Mouse (Mus musculus) lung, postnatal 10 days (tissue): ENCODE measurements around the gene Glrx.
A peak's percentile ranks its signal among the peaks of the same experiment; 100 is the strongest.
"Not testable (repeated sequence)": the region's sequence is repeated elsewhere in the genome, so short reads cannot be mapped to it uniquely, and the experiment has no call there.

Experiments
- DNase-seq: peaks from one replicate; pipeline ENCODE4 v3.0.0; 2021

The Glrx gene

DNA sequence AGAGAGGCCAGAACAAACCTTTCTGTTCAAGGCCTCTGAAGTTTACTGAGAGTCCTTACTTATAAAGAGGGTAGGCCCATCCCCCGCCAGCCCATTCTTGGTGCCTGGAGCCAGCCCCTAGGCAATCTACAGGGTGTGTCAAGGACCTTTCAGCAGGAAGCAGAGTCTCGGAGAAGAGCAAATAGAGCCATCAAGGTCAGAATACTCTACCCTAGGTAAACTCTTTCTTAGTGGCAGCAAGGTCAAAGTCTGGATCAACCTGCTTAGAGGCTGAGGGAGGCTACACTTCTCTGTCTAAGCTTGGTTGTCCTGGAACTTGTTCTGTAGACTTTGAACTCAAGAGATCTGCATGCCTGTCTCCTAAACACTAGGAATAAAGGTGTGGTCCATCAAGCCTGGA, 4.2 kb upstream of the Glrx start:
- no peak for DNase-seq

DNA sequence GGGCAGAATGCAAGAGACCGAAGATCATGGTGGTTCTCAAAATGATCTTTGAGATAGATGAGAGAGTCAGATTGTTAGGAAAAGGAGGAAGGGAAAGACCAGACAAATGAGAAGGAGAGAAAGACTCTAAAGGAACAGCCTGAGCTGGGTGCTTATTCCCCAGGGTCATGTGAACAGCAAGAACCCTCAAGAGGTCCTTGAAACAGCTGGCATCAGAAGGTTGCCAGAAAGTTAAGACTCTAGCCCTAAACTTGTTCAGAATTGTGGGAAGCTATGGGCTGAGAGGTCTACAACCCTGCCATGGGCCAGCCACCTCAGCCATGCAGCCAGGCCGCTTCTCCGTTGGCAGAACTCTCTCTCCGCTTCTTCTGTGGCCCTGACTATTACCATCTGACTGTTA, 1.2 kb upstream of the Glrx start:
- no peak for DNase-seq

DNA sequence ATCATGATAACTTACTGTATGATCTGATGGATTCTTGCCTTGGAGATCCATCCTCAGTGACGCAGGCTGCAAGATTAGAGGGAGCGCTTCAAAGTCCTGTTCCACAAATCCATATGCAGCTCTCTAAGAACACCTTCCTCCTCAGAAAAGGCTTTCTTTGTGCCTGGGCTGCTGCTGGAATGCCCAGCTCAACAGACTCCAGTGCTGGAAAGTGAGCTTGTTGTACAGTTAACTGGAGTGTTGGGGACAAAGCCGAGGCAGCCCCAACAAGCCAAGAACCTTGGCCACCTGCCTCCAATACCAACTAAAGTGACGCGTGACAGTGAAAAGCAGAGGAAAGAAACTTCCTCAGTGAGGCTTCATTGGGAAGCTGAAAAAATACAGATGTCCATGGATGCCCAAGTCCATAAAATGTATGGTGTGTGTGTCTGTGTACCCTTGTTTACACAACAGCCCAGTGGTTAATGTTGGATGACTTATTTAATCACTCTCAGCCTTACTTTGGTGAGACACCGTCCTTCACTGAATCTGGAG, 1.2 kb downstream of the Glrx start:
- DNase-seq, result no peak

DNA sequence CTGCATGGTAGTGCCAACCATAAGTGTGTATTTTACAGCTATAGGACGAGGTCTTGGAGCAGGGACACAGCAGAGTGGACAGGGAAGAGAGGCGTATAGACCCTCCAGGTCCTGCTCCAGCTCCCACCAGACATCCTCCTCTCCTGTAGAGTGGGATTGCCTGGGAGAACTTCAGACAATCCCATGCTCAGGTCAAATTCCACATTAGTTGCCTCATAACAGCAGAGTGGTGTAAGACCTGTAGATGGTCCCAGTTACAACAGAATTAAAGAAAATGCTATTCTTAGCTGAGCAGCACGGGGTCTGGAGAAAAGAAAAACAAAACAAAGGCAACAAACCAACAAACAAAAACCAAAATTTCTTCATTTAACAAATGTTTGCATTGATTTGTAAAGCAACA, 2.3 kb downstream of the Glrx start:
- DNase-seq, result no peak

DNA sequence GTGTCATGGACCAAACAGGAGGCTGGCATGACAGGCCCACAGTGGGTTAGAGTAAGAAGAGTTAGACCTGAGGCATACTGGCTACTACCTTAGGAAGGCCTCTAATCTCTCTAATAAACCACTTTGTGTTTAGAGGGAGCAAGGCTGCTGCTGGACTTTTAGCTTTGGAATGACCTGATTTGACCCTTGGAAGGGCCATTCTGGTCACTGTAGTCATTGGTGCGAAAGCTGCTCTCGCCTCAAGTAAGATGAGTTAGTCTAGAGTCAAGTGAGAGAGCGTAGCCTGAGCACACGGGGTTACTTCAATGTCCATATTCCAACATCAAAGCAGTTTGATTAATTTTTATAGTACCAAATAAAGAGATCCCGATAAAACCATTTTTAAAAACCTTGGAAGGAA, 3.7 kb downstream of the Glrx start:
- no peak for DNase-seq

DNA sequence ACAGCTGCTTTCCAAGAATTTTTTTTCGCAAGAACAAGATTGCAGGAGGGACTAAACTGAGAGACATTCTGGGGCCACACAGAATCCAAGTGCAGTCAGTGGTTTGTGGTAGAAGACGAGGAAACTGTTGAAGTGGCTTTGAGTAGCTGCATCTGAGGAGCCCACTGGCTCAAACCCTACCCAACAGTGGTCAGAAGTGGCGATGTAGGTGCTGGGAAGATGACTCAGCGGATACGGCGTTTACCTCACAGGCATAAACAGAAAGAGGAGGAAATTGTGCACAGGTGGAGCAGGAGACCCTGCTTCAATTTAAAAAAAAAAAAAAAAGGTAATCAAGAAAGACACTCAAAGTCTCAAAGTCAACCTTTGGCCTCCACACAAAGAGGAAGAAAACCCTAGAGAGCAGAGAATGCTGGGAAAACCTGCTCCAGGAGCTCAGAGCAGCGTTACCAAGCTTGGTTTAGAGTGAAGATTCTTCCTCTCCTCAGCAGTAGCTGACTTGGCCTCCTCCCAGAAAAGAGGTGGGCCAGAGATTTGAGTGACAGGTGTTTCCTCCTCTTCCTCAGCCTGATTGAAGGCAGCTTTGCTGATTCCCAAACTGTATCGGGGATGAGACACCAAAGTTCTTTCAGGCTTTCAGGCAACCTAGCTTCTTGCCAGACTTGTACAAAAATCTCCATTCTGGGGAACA, 4.5 kb downstream of the Glrx start:
- DNase-seq, result no peak

DNA sequence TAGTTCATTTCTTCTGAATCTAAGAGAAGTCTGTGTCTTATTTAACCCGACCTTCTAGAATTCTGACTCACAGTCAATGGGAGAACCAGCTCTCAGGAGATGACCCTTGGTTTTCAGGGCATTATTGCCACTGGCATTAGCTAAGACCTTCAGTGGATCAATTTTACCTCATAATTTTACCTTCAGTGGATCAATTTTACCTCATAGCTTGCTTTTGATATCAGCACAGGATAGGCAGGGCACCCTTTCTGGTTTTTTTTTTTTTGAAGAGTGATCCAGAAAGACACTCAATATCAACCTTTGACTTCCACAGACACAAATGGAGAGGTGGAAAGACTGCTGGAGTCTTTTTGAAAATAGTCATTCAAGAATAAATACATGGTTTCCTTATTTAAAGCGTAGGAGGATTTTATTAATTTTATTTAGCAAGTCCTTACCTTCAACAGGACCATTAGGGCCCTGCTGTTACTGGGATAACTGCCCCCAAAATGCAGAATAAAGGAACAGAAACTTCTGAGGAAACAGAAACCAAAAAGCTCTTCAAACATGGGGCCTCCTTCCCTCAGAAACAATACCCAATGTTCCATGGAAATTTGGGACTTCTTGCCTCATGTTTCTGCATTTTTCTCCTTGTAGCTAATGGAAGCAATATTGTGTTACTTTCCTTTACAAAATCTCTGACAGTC, 5.3 kb downstream of the Glrx start:
- no peak for DNase-seq

DNA sequence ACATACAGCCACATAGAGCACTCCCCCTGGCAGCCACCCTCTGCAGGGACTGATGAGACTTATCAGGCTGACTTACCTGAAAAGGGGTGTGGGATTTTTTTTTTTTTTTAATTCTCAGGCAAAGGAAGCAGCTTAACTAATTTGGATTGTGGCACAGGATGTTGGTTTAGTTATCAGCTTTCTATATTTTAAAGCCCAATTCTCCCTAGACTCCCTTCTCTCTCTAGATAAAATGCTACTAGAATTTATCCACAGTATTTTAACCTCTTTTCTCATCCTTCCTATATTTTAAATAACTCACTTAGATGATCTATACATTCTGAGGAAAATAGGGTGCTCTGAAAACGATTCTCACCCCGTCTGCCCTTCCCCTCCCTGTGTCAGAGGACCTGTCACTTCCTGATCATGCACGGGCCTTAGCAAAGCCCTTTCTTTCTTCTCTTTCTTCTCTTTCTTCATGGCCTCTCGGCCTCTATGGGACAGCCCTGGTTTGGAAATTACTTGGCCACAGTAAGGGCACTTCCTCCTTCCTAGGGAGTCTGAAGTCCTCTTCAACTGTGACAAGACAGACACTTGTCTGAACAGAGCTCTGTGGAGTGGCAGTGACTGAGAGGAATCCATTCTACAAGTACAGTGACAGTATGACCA, 6.0 kb downstream of the Glrx start:
- DNase-seq, result no peak

DNA sequence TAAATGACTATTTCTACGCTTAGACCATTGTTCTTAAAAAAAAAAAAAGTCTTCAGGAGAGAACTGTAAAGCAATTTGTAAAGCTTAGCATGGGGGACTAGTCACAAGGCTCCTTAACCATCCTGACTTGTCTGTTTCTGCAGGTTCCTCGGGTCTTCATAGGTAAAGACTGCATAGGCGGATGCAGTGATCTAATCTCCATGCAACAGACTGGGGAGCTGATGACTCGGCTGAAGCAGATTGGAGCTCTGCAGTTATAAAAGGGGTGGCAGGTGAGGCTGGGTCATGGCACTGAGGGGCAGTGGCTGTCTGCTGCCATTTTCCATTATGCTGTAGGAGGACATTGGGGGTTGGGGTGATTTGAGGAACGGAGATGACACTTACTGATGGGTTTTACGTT, 7.4 kb downstream of the Glrx start:
- DNase-seq, result no peak

DNA sequence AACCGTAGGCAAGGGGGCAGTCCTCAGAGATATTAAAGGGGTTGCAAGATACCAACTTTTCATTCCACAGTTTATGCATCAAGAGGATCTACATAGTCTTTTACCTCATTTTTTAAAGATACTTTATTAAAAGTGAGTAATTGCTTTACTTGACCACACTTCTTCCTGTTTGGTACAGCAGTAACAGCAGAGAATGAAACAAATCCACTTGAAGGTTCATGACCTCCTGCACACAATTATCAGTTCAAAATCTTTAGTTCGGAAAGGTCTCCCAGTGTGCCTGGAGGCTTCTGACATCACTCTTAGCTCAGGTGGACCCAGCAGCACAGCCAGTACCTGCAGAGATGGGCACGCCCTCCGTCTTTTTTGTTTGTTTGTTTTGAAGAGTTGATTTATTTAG, 12.4 kb downstream of the Glrx start:
- DNase-seq, result no peak

DNA sequence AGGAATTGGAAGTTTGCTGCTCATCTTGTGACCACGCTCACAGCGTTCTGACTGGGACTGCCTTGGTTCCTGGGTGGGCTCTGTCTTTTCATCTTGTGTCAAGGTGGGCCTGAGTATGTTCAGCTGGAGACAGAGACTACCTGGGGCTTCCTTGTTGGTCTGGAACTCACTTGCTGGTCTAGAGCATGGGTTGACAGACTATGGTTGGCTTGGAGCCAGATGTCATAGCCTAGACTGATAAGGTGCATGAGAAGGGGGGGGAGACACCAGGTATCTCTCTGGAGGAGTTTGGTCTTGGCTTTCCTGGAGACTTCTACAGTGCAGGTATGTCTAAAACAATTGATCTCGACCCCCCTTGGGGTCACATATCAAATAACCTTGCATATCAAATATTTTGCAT, 13.4 kb downstream of the Glrx start:
- no peak for DNase-seq

DNA sequence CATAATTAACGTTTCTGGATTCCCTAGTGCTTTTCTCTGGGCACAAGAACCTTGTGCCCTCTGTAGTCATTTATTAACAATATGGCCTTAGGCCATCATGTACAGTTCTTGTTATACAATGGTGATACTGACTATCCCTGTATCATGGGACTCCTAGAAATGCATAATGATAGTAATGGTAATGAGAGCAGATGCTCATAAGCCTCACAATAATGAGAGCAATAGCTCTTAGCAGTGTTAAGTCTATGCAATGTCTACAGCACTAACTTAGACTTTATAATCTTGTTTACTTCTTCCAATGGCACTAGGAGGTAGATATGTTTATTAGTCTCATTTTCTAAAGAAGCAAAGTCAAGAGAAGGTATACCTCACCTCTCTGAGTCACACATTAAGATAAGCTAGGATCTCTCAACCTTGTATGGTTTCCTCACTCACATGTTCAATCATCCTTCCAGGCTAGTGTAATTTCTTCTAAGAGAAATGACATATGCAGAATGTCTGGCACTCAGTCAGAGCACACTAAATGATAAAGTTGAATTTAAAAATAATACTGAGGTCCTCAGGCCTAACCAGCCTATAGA, 19.7 kb downstream of the Glrx start:
- DNase-seq, result no peak

DNA sequence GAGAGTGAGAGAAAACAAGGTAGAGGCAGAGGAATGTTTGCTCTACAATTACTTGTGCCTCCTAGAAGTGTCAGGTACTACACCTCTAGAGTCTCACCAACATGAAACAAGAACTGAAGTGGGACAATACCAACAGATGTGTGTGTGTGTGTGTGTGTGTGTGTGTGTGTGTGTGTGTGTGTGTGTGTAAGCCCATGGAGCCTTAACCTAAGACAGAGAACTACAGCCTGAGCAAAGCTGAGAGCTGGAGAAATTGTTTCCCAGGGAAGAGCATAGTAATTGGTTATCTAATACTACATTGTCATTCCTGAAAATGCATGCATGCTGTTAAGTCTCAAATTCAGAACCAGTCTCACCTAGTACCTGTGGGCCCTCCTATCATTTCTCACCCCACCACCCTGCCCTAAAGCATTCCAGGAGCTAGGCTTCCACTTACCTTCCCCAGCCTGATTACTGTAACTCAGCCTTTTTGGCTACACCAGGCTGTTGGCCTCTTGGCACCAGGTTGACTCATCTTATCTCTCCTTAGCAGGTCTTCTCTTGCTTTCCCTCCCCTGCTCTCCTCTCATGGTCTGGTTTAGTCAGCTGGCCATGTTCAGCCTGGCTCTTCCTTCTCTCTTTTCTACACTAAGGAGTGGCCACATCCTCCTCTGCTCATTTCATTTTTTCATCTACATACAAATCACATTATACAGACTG, 26.0 kb downstream of the Glrx start:
- DNase-seq, result no peak

DNA sequence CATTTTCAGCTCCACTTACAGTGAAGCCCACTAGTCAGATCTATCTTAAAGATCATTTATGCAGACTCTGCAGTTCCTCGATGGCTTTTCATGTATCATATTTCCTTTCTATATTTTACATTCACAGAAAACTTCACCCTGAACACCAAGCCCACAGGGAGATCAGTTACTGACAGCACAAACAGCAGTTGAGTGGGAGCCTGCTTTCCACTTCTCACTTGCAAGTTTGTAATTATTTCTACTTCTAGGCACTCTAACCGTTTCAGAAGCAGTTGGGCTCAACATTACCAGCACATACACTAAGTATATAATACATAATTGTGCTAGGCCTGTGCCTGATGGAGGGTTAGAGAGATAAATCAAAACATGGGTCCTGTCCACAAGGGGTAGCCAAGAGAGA, 28.2 kb downstream of the Glrx start:
- DNase-seq, result no peak

DNA sequence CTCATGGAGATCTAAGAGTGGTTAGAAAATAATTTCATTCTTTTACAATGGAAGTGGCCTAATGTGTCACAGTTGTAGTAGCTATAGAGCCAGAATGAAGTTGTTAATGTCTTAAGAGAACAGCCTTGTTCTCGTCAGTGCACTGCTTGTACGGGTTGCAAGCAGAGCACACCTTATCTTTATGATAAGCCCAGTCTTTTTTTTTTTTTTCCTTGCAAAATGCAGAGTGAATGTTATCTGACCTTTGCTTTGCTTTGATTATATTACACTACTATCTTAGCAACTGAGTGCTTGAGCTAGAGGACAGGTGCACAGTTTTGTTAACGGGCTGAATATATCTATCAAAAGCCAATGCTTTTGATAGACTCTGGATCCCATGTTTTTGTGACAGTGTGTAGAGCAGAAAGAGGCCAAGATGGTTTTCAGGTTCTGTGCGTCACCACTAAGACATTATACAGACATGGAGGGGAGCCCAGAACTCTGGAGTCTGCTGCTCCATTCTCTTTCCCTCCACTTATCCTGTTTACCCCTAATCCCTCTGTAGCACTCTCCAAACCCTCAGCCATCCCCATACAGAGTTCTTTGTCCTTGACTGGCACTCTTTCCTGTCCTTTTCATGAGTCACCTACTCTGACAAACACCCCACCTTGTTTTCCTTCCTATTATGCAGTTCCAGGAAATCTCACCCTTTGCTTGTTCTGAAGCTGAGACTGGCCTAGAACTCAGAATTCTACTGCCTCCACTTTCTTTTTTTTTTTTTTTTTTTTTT, 35.1 kb downstream of the Glrx start:
- DNase-seq, result no peak

DNA sequence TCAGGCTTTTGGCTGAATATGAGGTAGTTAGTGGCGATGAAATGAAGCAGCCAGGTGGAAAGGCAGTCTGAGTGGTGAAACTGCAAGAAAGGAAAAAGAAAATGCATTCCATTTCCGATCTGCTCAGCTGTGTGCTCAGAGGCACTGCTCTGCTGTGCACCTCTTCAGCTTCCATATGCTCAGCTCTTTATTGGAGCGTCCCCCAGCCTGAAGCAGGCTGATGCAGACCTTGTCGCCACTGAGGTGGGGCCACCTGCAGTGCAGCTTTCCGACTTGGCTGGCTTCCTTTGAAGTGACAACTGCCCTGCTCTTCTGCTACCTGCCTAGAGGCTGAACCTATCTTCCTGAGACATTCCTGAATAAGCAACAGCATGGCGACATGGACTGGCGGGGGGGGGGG, 36.5 kb downstream of the Glrx start:
- not testable (repeated sequence) for DNase-seq

DNA sequence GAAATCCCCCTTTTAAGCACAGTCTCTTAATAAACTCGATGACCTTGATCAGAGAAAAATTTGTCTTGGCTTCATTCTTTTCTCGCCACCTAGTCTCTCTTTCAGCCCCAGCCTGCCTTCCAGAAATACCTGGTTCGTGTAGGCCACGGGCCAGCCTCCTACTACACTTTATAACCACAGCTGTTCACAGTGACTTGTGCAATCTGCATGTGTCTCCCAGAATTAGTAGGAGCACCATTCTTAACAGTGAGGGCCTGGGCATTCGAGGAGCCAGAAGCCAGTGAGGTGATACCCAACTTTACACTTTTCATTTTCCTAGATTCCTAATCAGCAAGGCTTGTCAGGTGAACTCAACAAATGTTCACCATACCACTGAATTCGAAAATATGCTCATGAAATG, 36.9 kb downstream of the Glrx start:
- no peak for DNase-seq

DNA sequence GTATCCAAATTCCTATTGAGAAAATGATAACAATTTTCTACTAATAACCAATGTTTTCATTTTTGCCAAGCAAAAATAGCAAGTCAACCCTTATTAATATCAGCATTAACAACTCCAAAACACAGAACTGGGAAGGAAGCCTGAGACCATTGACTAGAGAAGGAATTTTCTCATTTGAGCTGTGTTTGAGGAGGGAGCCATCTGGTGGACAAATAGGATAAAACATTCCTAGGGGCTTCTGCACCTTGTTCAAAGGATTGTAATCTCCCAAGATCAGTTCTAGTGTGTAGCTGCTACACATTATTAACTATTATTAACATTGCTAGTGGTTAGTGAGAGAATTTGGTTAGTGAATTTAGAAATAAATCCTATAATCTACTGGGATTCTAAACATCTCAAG, 38.2 kb downstream of the Glrx start:
- peak; percentile 69 for DNase-seq

DNA sequence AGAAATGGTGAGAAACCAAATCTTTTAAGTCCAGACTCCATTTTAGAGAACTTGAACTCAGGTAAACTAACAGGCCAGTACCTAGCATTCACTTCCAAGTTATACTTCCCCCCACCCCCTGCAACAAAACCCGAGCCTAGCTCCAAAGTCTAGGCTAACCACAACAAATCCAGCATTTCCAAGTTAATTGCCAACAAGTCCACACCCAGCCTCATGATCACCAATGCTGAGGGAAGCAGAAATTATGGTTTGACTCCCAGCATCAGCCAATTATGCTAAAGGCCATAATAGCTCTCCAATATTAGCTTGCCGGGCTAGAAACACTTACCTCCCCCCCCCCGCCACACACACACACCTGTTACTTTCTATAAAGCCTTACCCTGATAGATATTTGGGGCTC, 40.1 kb downstream of the Glrx start:
- no peak for DNase-seq

DNA sequence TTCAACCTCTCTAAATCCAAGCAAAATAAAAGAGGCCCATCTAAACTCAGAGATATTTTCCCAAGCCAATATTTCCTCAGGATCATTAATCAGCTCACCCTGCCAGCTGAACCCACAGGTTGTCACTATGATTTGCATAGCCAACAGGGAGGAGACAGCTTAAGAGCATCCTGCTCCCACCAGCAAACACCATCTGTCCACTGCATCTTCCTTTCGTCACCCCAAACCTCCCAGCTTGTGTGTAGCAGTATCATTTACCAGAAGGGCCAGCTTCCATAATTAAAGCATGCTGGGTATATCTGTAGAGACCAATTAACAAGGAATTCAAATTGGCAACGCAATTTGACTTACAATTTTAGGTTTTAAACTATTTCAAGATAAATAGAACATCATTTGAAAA, 40.8 kb downstream of the Glrx start:
- DNase-seq, result no peak

DNA sequence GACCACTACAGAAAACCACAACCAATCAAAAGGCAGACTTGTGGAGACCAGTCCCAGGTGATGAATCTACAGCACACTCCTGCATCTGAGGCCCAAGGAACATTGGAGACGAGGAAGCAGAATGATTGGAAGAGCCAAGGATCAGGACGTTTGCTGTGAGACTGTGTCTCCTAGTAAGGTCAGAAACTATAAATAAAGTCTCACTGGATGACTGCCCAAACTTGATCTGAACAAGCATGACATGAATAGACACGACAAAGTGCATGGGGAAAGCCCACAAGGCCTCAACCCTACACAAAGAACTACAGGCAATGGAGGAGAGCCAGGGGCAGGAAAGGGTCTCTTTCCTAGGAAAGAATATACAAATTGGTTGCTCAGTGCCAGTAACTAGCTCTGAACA, 44.1 kb downstream of the Glrx start:
- no peak for DNase-seq

DNA sequence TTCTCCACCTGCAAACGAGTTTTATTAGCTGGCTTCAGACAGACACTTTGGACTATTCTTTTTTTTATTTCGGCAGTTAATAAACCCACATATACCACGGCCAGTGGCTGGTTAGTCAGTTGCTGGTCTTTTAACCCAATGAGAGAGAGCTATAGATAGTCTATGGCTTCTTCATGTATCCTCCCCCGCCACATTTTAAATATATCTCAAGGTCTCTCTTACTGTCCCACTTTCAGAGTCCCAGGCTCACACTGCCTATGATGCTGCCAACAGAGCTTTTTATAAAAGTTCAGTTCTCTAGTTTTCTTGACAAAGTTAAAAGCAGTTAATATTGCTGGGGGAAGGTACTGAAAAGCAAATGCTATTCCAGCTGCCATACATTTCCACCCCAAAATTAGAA, 52.2 kb downstream of the Glrx start:
- no peak for DNase-seq

DNA sequence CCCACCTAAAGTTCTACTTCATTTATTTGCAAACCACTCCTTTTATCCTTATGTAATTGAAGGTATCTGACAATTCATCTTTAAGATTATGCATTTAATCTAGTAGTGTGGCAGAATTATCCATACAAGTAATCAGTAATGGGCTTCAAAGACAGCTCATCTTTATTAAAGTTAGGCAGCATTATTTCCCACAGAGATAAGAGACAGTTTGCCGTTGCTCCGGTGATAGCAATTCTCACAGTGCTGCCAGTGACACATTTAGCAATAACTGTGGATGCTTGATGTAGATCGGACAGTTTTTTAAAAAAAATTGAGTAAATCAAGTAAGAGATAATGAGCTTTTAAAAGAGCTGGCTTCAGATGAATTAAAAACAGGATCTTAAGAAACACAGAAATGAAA, 52.6 kb downstream of the Glrx start:
- DNase-seq, result no peak
